Mouse (Mus musculus) T-helper 2 cell (primary cell): ENCODE measurements around the gene Mfsd2a.

ENCODE experiments used
- in situ Hi-C: fragments of 300-600 bp; cut with MboI, MseI; formaldehyde crosslinking; loops from one replicate; pipeline ENCODE4 v1.15.1; 2025; ENCODE audit warnings: high pct_unique_total_duplicates

The Mfsd2a gene

DNA sequence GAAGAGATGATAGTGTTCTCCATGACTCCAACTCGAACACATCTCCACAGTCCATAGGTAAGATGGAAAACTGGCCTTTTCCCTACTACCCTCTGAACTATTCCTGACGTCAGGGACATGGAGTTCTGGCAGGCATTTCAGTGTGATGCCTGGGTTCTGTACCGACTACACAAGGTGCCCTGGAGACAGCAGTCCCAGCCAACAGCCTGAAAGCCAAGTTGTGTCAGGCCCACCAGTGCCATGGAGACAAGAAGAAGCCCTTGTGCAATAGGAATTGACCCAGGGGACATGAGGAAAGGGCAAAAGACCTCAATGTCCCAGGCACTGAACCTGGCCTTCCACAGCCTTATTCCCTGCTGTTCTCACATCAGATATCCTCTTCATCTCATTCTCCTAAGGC is 18.8 kb upstream of the Mfsd2a start:
- in situ Hi-C loops: no loop called here

DNA sequence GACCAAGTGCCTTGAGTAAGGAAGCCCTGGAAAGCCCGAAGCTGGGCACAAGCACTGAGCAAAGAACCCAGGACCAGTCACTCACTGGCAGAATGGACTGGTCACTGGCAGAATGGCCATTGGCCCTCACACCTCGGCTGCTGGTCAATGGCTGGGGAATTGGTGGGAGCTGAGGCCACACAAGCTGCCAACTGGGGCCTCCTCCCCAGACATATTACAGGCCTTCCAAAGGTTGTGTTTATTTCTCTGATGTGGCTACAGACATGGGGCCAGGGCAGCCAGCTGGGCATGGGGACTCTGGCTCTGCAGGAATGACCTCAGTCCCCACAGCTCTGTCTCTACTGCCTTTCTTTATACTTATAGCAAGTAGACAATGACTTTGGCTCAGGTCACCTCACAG is 17.9 kb upstream of the Mfsd2a start:
- in situ Hi-C loops: no loop called here

DNA sequence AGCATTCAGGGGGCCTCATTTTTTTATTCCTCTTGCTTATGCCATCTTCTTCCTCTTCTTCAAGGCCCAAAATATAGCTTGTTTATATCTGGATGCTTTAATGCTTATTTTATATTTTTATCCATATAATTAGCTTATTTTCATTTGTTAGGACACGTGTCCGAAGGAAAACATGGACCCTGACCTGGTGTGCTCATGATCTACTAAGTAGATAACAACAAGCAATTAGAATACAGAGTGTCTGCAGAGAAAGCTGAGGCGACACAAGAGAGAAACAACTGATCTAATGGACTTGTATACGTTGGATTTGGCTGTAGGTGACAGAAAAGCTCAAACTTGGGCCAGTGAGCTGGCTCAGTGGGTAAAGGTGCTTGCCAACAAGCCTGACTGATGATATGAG is 15.9 kb upstream of the Mfsd2a start:
- in situ Hi-C loops: no loop called here

DNA sequence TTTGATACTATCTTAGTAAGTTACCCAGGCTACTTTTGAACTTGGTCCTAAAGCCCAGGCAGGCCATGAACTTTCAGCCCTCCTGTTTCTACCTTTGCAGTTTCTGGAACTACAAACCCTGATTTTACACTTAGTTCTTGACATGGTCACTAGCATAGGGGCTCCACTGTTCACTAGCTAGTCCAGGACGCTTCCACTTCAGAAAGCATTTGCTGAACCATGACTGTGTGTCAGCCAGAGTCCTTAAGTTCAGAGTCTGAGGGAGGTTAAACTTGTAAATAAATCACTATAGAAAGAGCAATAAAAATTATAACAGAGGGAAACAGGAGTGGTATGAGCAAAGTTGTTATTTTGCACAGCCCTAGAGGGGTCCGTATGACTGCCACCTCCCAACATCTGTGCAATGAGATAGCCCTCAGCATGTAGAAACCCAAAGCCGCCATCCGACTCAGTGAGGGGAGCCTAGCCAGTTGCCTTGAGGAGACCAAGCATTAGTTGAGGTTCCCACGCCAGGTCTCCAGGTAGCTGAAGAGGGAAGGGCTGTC is 14.1 kb upstream of the Mfsd2a start:
- in situ Hi-C loops: loop anchor here (5.0 kb wide), 1 partner anchor 58 kb away; no protein-coding TSS in a partner anchor

DNA sequence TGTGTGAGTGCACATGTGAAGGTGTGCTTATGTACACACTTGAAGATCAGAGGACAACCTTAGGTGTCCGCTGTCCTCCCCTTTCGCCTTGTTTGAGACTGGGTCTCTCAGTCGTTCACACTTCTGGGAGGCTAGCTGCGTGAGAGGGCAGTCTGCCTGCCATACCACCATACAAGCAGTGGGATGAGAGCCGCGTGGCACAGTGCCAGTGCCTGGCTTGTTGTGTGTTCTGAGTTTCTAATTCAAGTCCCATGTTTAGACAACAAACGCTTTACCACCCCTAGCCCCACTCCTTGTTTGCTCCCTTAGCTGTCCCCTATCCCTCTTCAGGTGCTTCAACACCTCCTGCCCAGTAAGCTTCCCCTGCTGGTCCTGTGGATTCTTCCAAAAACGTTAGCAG is 11.1 kb upstream of the Mfsd2a start:
- in situ Hi-C loops: loop anchor here (5.0 kb wide), 1 partner anchor 55 kb away; no protein-coding TSS in a partner anchor

DNA sequence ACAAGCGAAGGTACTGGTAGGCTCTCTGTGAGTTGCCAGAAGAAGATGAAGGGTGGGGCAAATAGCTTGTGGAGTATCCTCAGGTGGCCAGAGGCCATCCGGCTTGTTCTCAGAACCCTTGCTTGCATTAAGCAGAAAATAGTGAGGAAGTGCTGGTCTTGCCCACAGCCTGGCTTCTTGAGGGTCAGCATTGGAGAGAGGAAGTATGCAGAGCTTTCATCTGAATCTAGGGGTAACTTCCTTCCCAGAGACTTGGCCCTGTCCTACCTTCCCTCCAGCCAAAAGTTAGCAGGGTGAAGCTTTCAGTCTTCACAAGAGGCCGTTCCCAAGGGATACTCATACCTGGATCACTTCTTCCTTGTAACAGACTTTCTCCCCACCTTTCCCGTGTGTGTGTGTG is 10.7 kb upstream of the Mfsd2a start:
- in situ Hi-C loops: loop anchor here (5.0 kb wide), 1 partner anchor 54 kb away; no protein-coding TSS in a partner anchor

DNA sequence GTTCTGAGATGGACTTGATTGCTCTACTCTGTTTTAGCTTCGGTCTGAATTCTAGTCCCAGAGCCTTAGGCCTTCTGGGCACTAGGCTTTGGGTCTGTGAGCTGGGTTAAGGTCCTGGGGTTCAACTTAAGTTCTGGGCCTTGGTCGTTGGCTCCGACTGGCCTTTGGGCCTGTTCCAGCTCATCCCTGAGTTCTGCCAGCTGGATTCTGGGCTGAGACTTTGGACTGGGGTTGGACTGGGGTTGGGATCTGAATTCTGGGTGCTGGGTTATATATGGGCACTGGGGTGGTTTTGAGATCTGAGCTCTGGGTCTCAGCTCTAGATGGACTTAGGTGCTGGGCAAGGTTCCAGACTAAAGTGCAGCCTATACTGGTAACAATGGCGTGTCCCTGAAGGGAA is 10.2 kb upstream of the Mfsd2a start:
- in situ Hi-C loops: loop anchor here (5.0 kb wide), 1 partner anchor 54 kb away; no protein-coding TSS in a partner anchor

DNA sequence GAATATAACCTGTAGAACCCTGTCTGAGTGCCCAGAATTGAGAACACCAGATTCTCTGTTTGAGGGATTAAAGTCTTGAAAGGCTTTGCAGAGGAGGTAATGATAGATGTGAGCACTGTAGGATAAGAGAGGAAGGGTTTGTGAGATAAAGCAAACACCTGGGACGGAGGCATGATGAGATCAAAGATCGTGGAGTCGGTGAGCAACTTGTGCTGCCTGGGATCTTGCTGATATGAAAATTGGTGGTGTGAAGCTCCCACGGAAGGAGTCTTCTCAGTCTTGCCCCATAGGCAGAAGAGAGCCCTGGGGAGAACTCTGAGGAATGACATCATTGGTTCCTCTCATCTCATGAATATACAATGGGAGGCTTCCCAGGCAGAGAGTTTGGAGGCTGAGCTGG is 7.1 kb upstream of the Mfsd2a start:
- in situ Hi-C loops: no loop called here

DNA sequence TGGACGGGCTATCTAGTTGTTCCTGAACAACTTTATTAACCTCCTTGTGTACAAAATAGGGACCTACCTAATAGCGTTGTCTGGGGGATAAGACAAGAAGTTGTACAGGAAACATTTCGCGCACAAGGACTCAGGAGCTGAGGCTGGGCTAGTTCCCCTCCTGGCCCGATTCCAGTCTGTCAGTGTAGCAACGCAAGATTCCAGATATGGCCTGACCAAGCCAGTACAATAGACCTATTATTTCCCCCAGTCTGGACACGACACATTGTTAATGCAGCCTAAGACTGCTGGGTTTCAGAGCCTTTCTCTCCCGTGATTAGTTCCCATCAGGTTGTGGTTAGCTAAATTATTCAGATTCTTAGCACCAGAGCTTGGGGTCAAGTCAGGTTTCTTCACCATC is 1.8 kb upstream of the Mfsd2a start:
- in situ Hi-C loops: no loop called here

DNA sequence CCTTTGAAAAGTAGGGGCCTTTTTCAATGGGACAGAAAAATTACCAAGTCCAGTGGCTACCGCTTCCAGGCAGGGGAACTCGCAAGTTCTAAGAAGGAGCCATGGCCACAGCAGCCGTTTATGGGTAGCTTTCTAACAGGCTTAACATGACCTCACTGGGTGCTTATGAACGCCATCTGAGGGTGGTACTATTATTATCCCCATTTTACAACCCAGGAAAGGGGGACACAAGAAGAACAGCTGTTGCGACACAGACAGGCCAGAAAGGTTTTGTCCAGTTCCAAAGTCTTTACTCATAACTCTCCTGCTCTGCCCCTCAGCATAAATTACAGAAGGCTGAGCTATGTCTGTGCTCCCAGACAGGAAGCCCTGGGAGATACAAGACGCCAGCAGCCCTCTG is 601 bp upstream of the Mfsd2a start:
- in situ Hi-C loops: no loop called here

DNA sequence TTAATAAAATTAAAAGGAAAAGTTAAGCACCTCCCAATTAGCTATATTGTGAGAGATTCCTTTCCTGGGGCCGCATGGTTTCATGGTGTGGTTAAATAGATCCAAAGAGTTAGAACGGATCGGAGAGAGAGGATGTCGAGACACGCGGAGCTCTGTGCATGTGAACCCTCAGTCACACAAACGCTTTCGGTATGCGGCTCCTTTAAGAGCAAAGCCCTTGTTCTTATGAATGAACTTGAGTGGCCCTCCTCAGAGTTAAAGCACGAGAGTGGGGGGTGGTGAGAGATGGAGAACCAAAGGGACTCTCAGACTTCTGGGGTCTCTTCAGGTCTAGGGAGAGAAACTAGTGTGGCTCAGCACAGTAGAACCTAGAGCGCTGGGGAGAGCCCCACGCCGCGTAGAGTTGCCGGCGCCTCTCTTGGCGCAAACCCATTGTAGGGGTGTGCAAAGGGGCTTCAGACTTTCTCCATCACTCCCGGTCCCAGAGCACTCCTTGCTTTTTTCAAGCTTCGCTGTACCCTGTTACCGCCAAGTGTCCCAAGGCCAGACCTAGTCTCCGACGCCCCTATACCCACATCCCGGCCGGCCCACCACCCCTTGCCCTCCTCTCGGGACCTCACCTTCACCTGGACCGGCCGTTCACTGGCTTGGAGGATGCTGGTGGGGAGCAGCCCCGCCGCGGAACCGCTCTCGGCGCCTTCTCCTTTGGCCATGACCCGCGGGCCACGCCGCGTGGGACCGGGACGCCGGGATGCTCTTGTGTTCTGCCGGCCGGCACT is 478 bp downstream of the Mfsd2a start:
- in situ Hi-C loops: no loop called here

DNA sequence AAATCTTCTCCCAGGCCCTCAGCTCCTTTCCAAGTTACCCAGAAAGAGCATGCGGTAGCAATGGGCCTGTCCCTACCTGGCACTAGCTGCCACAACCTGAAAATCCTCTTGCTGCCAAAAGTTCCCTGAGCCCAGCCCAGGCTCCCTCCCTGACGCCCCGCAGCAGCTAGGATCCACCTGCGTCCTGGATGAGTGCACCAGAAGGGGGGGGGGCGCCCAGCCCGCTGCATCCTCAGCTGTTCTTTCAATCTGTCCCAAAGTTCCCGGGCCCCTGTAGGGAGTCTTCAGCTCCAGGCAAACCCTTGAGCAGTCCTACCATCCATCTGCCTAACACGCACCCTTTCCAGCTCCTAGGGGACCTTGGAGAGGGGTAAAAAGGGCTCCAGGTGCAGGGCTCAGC is 1.2 kb downstream of the Mfsd2a start:
- in situ Hi-C loops: no loop called here

DNA sequence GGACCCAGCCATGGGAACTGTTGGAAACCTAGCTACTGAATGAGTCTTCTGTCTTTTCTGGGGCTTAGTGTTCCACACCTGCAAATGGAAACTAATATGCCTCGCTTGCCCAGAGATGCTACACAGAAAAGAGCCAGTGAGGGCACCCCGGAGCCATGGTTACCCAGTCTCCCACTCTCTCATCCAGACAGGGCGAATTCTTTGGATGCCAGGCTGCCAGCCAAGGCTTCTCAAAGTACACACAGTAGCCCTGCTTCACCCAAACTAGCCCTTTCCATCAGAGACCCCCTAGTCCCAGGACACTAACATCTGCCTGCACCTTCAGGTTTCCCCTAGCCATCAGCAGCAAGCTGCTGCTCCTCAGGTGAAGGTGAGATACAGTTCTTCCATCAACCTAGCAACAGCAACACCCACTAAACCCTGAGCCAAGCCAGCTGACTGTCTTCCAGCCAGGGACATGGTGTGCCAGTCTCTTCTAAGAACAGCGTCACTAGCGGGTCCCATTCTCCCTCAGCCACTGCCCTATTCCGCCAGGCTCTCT is 2.4 kb downstream of the Mfsd2a start:
- in situ Hi-C loops: no loop called here

DNA sequence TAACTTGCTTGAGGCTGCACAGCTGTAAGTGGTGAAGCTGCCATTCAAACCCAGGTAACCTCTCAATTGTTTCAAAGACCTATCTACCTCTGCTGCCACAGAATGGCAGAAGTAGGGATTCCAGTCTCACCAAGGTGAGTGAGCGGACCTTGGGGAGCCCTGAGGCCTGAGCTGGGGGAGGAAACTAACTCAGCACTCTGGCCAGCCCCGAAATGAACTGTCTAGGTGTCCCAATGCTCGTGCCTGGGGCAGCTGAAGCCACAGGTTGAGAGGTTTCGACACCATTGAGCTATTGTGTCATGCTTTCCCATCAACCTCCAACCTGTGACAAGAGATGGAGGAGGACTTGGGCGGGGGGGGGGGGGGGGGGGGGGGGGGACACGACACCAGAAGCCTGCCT is 4.7 kb downstream of the Mfsd2a start:
- in situ Hi-C loops: no loop called here

DNA sequence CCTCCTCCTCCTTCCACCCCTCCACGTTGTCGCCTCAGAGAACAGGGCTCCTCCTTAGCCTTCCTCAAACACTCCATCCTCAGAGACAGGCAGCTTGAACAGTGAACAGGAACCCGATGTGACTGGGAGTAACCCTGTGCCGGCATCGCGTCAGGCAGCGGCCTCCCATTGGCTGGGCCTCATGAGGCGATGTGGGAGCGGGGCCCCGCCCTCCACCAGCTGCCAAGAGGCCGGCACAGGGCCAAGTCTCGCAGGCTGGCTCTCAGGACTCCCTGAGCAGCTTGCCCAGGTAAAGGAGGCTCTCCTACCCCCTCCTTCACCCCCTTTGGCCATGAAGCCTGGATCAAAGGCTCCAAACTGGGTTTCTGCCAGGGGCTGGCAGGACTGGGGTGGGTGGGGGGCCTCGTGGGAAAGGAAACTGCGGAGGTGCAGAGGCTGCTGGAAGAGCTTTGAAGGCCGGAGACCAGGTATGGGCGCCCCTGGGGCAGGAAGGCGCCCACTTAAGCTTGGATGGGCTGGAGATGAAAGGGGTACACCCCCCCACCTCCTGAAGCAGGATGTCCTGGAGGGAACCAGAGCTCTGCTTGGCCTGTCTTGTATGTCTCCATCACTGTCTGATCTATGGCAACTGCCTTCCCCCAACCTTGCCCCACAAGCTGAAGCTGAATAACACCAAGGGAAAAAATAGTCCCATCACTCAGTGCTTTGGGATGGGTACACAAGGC is 5.4 kb downstream of the Mfsd2a start:
- in situ Hi-C loops: no loop called here

DNA sequence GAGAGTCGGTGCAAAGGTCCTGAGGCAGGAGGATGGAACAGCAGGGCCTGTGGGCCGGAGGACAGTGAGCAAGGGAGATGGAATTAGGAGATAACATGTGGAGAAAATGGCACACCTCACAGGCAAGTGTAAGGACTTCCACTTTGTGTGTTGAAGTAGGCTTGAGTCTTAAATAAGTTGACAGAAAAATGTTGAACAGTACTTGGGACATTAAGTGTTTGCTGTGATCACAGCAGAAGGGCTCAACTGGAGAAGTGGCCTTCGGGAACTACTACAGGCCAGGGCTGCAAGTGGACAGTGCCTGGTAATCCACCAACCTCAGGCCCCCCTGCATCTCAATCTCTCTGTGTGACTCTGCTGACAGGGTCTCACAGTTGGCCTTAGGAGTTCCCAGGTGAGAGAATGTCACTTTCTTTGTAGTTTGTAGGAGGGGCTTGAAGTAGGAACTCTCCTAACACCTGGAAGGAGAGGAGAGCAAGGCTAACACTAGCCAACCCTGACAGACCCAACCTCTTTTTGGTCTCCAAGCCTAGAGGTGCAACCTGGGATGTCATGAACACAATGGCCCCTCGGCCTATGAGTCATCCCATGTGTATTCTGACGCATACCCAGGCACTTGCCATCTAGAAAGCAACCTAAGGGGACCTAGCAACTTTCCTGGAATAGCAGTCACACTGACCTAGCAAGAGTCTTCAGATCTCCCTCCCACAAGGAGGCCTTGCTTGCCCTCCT is 6.1 kb downstream of the Mfsd2a start:
- in situ Hi-C loops: no loop called here

DNA sequence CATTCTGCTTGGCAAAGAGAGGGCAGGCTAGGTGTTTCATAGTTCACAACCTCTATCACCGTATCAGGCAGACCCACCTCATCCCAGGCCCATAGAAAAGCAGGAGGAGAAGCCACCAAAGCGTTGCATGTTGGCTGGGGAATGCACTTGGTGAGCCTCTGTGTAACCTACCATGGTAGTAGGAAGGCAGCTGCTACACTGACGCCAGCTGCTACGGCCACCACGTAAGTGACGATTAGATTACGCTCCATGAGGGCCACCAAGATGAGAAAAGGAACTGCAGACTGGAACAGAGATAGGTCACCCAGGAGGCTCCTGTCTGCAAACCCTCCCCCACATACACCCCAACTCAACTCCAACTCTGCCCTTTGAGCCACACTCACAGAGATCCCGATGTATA is 11.9 kb downstream of the Mfsd2a start:
- in situ Hi-C loops: no loop called here

DNA sequence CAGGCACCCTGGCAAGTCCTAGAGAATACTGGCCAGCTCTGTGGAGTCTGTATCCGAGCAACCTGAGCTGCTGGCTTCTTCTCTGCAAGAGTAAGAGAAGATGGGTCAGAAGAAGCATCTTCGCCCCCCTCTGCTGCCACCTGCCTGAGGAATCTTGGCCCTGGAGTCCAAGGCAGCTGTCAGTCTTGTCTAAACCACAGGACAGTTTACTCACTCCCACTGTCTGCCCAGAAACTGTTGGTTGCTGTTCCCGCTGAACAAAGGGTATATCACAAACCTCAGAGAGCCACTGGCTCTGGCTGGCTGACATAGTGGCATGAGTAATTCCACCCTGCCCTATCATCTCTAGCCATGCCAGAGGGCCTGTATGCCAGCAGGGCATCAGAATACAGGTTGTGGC is 13.8 kb downstream of the Mfsd2a start:
- in situ Hi-C loops: no loop called here

DNA sequence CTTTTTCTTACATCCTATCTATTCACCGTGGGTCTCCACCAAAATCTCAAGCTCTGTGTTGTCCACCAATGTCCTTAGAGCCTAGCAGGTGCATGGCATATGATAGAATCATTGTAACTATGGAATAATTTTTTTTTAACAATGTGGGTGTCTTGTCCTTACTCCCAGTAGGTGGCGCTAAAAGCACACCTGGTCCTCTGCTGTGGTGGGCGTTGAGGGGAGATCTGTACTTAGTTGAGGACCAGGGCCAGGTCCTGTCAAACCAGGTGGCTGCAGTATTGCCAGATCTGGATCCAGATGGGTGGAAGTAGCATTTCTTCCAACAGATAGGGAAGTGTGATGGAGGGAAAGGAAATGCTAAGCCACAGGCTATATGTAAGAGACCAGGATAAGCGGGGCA is 16.6 kb downstream of the Mfsd2a start:
- in situ Hi-C loops: no loop called here

DNA sequence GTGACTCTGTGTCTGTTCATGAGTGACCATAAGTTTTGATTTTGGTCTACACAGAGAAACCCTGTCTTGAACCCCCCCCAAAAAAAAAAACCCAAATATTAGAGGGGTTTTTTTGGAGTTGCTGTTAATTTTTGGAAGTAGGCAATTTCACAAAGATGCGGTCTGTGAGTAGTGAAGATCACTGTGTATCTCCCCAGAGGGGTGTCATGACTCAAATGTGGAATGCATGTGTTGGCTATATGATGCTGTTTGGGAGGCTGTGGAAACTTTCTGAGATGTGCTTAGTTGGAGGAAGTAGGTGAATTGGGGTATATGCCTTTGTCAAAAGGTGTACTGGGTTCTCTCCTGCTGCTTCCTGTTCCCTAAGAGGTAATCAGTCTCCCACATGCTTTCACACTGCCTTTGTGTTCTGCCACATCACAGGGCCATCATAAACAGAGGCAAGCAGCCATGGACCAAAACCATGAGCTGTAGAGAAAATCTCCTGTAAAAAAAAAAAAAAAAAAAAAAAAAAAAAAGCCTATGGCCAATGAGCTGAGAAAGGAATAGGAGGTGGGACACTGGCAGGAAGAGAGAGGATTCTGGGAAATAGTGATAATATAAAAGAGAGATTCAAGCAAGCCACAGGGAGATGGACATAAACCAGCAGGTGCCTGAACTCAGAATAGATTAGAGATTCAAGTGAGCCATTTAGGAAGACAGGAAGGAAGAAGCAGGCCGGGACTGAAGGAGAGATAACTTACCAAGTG is 21.8 kb downstream of the Mfsd2a start:
- in situ Hi-C loops: no loop called here

DNA sequence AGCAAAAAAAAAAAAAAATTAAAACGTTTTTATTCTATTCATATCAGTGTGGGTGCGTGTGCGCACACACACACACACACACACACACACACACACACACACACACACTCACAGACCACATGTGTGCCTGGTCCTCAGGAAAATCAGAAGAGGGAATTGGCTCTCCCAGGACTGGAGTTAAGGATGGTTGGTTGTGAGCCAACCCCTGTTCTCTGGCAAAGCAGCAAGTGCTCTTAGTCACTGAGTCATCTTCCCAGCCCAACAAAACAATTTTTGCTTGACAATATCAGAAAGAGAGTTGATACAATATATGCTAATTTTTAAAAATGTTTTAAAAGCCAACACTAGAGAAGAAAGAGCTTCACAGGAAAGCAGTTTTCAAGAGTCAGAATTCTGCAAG is 23.5 kb downstream of the Mfsd2a start:
- in situ Hi-C loops: no loop called here
